Mouse (Mus musculus) midbrain, embryonic 16.5 days (tissue): ENCODE results near the gene Upp2. TPM values are rescaled to one million over a fixed set of nuclear protein-coding genes. Genes with fewer than 3 reads are reported as not detected.

Experiments
- ATAC-seq: fragments of 200-750 bp; cut with Nextera tagmentation; 2 replicates; pipeline ENCODE4 v1.8.0; 2017; ENCODE audit warnings: moderate TSS enrichment
- H3K27ac ChIP-seq: fragments of 300-500 bp; sonication (generic); 2 replicates; pipeline ENCODE4 v1.5.1; 2014; ENCODE audit warnings: mild to moderate bottlenecking, low read length, mixed read lengths
- H3K27me3 ChIP-seq: fragments of 300-500 bp; sonication (generic); 2 replicates; pipeline ENCODE4 v1.6.1; 2014; ENCODE audit warnings: low read depth, low read length, mixed read lengths; ENCODE audit not compliant: control insufficient read depth, insufficient read depth
- H3K36me3 ChIP-seq: fragments of 300-500 bp; sonication (generic); 2 replicates; pipeline ENCODE4 v1.6.1; 2014; ENCODE audit warnings: mild to moderate bottlenecking, low read length, moderate library complexity, mixed read lengths; ENCODE audit not compliant: control insufficient read depth, insufficient read depth
- H3K4me1 ChIP-seq: fragments of 300-500 bp; sonication (generic); 2 replicates; pipeline ENCODE4 v1.6.1; 2014; ENCODE audit warnings: mild to moderate bottlenecking, low read length, mixed read lengths; ENCODE audit not compliant: control insufficient read depth, insufficient read depth
- H3K4me2 ChIP-seq: fragments of 300-500 bp; sonication (generic); 2 replicates; pipeline ENCODE4 v1.6.1; 2014; ENCODE audit warnings: mild to moderate bottlenecking, low read length, mixed read lengths
- H3K4me3 ChIP-seq: fragments of 300-500 bp; sonication (generic); 2 replicates; pipeline ENCODE4 v1.5.1; 2014; ENCODE audit warnings: low read depth, mild to moderate bottlenecking, low read length, moderate library complexity, mixed read lengths
- H3K9ac ChIP-seq: fragments of 300-500 bp; sonication (generic); 2 replicates; pipeline ENCODE4 v1.6.1; 2014; ENCODE audit warnings: low read depth, low read length, mixed read lengths
- H3K9me3 ChIP-seq: fragments of 300-500 bp; sonication (generic); replicated peaks from 2 replicates; pipeline ENCODE4 v1.6.1; 2014; ENCODE audit warnings: mild to moderate bottlenecking, low read length, mixed read lengths; ENCODE audit not compliant: control insufficient read depth, poor library complexity, severe bottlenecking
- WGBS: fragments of 180-500 bp; shearing (Covaris S2); extraction: QIAGEN DNeasy Blood & Tissue Kit; methylation state at CpG from one replicate; pipeline ENCODE4 v1.1.7; 2014; 5-methylcytosine and 5-hydroxymethylcytosine counted together
- polyA plus RNA-seq: library from polyadenylated mRNA; unstranded; fragments of >200 nt; fragmentation: Nextera tagmentation; extraction: Ambion mirVana; gene quantifications from 2 replicates; pipeline ENCODE4 v1.2.1, GENCODE M21; 2015

Upp2 gene
- polyA plus RNA-seq, 1 experiment from 2014 or later, result 16.6 TPM

DNA sequence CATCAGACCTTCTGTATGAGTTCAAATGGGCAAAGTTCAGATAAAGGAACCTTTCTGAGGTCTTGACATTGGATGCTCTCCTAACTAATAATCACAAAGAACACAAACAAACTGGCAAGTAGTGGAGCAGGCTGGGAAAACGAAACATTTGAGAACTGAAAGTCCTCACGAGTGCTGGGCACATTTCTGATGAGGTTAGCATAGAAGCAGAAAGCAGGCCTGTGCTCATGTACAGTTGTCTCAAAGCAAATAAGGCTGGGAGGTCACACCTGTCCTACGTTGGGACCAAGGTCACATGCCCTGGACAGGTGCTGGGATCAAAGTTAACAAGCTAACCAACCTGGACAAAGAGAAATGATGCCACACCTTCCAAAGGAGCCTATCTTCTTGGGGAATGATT, 187.6 kb downstream of the Upp2 start:
- WGBS, result 86% methylated on average over 3 of the region's 3 CpGs
- Histone ChIP-seq H3K27me3 (no peaks in the 10 kb centered on the region; the same call in 1 of the 2 replicates), H3K9ac (no peak overlapping the region), H3K36me3 (no peaks in the 10 kb centered on the region), H3K9me3 (no peaks in the 10 kb centered on the region), H3K27ac (no peak overlapping the region), H3K4me3 (no peak overlapping the region), H3K4me1 (no peaks in the 10 kb centered on the region), H3K4me2 (no peak overlapping the region)
- no peak for ATAC-seq

DNA sequence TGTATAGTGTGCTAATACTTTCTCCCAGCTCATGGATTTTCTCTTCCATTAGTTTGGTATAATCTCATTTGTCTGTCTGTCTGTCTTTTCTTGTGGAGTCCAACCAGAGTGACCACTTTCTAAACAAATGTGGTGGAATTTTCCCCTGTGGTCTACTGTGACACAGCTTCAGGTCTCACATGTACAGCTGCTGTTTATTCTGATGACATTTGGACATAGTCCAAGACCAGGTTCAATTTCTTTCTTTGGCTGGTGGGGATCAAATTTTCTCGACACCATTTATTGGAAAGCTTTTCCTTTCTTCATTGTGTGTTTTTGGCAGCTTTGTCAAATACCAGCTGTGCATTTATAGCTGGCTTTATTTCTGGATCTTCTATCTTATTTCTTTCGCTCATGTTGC, 191.0 kb downstream of the Upp2 start:
- Histone ChIP-seq H3K9ac (no peak overlapping the region), H3K9me3 (no peaks in the 10 kb centered on the region), H3K27me3 (no peaks in the 10 kb centered on the region; the same call in 1 of the 2 replicates), H3K4me1 (no peaks in the 10 kb centered on the region), H3K4me3 (no peak overlapping the region), H3K4me2 (no peak overlapping the region), H3K36me3 (no peaks in the 10 kb centered on the region), H3K27ac (no peak overlapping the region)
- 67% methylated on average over 2 of the region's 2 CpGs for WGBS
- no peak for ATAC-seq

DNA sequence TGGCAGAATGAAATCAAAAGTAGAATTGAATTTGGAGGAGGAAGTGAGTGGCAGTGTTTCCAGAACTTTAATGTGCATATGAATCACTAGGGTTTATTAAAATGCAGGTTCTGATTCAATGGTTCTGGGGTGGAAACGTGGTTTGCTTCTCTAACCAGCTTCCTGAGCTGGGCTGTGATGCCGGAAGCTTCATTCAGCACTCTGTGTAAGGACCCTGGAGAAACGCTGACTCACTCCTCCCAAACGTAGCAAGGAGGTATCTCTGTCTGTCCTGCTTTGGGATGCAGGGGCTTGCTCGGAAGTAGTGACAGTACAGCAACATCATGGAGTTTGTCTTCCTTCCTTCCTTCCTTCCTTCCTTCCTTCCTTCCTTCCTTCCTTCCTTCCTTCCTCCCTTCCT, 192.6 kb downstream of the Upp2 start:
- 65% methylated on average over 5 of the region's 5 CpGs for WGBS

DNA sequence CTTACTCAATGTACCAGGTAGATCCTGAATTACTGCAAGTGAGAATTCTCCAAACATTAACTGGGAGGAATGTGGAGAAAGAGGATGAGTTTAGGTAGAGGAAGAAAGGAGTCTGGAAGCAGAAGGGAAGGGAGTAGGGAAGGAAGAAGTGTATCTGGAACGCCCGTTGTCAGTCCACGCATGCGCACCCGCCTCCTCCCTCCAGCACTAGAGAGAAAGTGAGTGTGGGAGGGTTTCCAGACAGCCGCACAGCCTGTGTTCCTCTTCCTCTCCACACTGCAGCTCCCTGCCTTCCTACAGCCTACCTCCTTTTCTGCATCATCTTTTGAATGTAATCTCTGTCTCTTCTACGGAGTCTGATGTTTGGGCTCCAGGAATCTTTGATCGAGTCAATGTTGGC, 198.0 kb downstream of the Upp2 start:
- Histone ChIP-seq H3K36me3 (no peaks in the 10 kb centered on the region), H3K27ac (no peak overlapping the region), H3K9me3 (no peaks in the 10 kb centered on the region), H3K4me3 (no peak overlapping the region), H3K9ac (no peak overlapping the region), H3K27me3 (no peaks in the 10 kb centered on the region), H3K4me2 (no peak overlapping the region), H3K4me1 (no peaks in the 10 kb centered on the region)
- ATAC-seq, result no peak
- 87% methylated on average over 8 of the region's 8 CpGs for WGBS

More for the DNA sequence above, 192.6 kb downstream of the Upp2 start:
- Histone ChIP-seq H3K4me2 (no peak overlapping the region), H3K27ac (no peak overlapping the region), H3K4me3 (no peak overlapping the region), H3K9me3 (no peaks in the 10 kb centered on the region), H3K36me3 (no peaks in the 10 kb centered on the region), H3K9ac (no peak overlapping the region), H3K27me3 (no peaks in the 10 kb centered on the region; the same call in 1 of the 2 replicates), H3K4me1 (no peaks in the 10 kb centered on the region)
- ATAC-seq, result no peak

DNA sequence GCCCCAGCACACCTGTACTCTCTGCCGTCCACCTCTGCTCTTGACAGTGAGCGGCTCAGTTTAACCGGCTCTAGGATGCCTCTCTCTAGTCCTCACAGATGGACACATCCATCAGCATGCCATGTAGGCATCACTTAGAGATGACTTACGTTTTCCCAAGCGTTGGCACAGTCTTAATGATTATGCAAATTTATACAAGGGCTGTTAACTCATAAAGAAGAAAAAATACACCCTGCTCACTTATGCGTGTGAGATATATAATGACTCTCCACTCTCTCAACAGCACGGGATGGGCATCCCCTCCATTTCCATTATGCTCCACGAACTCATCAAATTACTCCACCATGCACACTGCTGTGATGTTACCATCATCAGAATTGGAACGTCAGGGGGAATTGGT, 206.7 kb downstream of the Upp2 start:
- no peak overlapping the region for H3K4me3 ChIP-seq
- 73% methylated on average over 9 of the region's 9 CpGs for WGBS
- no peaks in the 10 kb centered on the region for H3K27me3 ChIP-seq
- H3K27ac ChIP-seq, result no peak overlapping the region
- H3K4me1 ChIP-seq, result no peaks in the 10 kb centered on the region
- no peak overlapping the region for H3K9ac ChIP-seq
- no peak overlapping the region for H3K4me2 ChIP-seq
- ATAC-seq, result no peak
- no peaks in the 10 kb centered on the region for H3K36me3 ChIP-seq
- H3K9me3 ChIP-seq, result no peaks in the 10 kb centered on the region

DNA sequence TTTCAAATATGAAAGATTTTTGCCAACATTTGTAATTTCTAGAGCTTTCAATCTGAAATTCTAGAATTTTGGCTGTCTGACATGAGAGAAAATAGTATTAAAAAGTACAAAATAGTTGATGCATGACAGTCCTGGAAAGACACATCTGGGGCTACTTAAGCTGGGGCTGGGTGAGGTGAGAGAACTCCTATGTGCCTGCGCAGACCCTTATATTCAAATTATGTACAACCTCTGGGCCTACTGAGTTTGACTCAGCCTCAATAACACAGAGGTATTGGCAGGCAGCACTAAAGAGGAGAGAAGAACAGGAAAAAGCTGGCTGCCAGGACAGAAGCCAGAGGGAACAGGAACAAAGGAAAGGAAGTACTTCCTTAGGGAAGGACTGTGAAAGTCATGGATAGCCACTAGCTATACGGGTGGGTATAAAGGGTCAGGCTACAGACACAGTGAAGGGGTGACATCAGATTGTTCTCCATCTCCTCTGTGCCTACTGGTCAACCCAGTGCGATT, 211.9 kb downstream of the Upp2 start:
- Histone ChIP-seq H3K4me1 (no peaks in the 10 kb centered on the region), H3K9ac (no peak overlapping the region), H3K36me3 (no peaks in the 10 kb centered on the region), H3K9me3 (no peaks in the 10 kb centered on the region), H3K4me3 (no peak overlapping the region), H3K27ac (no peak overlapping the region), H3K27me3 (no peaks in the 10 kb centered on the region), H3K4me2 (no peak overlapping the region)
- no peak for ATAC-seq
- 99% methylated on average over 3 of the region's 3 CpGs for WGBS

DNA sequence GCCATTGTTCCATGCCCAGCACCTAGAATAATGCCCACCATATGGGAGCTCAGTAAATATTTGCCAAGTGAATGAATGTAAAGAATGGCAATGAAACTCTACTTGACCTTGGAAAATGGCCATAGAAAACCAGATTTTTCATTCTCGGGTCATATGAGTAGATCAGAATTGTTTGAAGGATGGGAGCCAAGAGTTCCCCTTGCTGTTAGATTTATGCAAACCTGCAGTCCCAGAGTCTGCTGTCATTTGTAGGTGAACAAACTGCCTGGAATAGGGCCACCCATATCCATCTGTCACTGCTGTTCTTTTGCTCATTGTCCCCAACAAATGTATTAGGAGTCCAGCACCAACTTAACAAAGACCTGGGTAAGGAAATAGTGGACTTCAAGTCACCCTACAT, 216.4 kb downstream of the Upp2 start:
- Histone ChIP-seq H3K27me3 (no peaks in the 10 kb centered on the region), H3K4me1 (no peaks in the 10 kb centered on the region), H3K36me3 (no peaks in the 10 kb centered on the region), H3K27ac (no peak overlapping the region), H3K4me2 (no peak overlapping the region), H3K9me3 (no peaks in the 10 kb centered on the region), H3K4me3 (no peak overlapping the region), H3K9ac (no peak overlapping the region)
- 76% methylated on average over 1 of the region's 1 CpGs for WGBS
- no peak for ATAC-seq

DNA sequence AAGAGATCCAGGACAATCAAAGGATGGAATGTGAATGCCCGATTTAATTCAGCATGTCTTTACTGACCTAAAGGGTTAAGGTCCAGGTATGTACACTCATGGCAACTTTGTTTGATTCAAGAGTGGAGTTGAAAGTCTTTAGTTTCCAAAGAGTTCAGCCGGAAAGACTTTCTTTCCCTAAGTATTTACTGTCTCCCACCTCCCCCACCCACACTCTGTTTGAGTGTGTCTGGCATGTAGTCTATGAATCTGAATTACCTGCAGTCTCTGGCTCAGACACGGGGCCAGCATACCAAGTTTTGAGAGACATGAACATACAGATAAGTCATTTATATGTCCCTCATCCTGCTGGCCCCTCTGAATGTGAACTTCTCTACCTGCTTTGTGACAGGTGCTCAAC, 219.1 kb downstream of the Upp2 start:
- Histone ChIP-seq H3K27ac (no peak overlapping the region), H3K4me2 (no peak overlapping the region), H3K4me3 (no peak overlapping the region), H3K4me1 (no peaks in the 10 kb centered on the region), H3K27me3 (no peaks in the 10 kb centered on the region), H3K9ac (no peak overlapping the region), H3K36me3 (no peaks in the 10 kb centered on the region), H3K9me3 (no peaks in the 10 kb centered on the region)
- 90% methylated on average over 3 of the region's 3 CpGs for WGBS
- no peak for ATAC-seq

DNA sequence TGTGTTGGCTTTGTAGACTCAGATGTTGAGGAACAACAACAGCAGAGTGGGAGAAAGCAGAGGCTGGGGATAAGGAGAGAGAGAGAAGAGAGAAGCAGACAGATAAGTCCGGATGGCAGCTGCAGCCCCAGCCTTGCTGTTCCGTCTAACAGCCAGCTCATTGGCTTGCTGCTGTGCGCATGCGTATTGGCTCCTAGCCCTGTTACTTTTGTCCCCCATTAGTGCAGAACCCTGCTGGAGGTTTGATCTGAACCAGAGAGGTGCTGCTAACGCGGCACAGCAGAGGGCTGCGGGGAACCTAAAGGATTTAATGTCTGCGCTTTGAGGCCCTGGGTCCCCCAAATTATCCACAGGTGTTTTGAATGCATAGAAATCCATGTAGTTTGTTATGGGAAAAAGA, 219.6 kb downstream of the Upp2 start:
- Histone ChIP-seq H3K36me3 (no peaks in the 10 kb centered on the region), H3K4me2 (no peak overlapping the region), H3K9me3 (no peaks in the 10 kb centered on the region), H3K9ac (no peak overlapping the region), H3K4me3 (no peak overlapping the region), H3K4me1 (no peaks in the 10 kb centered on the region), H3K27me3 (no peaks in the 10 kb centered on the region), H3K27ac (no peak overlapping the region)
- 63% methylated on average over 8 of the region's 8 CpGs for WGBS
- ATAC-seq, result no peak
